Mouse (Mus musculus): ENCODE results near the gene Atxn7l3. TPM values are rescaled to one million over a fixed set of nuclear protein-coding genes. Genes with fewer than 3 reads are reported as not detected.

The Atxn7l3 gene
- polyA plus RNA-seq, 1 experiment from 2014 or later = 10.9 TPM

DNA sequence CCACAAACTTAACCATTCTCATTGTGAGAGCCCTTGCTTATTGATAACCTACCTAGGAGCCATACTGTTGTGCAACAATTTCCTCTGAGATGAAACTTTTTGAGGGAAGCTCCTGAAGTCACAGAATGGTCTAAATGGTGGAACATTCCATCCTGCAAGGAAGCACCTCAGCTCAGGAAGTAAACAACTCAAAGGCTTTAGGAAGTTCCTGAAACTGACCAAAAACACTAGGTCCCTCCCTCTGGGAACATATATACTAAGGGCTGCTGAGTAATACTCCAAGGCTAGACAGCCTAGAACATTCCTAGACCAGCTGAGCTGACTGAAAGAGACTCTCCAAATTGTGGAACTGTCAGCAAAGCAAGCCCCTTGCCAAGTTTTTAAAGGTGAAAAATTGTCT, 36.6 kb upstream of the Atxn7l3 start:
- no peak overlapping the region for H3K4me3 ChIP-seq
- H3K36me3 ChIP-seq = no peaks in the 10 kb centered on the region
- no peak overlapping the region for H3K4me2 ChIP-seq
- no peaks in the 10 kb centered on the region for H3K9me3 ChIP-seq (replicated peaks)
- peaks cover 7% of the 10 kb centered on the region for H3K4me1 ChIP-seq (replicated peaks)
- no peak overlapping the region for H3K27ac ChIP-seq (ENCODE audit: poor library complexity, severe bottlenecking)
- no peak overlapping the region for H3K9ac ChIP-seq
- ATAC-seq (ENCODE audit: insufficient number of reproducible peaks, low FRiP score) = no peak
- 0 out of 2 replicates have a peak, but pooled peaks cover 3% of the 10 kb centered on the region for H3K27me3 ChIP-seq (replicated peaks)

DNA sequence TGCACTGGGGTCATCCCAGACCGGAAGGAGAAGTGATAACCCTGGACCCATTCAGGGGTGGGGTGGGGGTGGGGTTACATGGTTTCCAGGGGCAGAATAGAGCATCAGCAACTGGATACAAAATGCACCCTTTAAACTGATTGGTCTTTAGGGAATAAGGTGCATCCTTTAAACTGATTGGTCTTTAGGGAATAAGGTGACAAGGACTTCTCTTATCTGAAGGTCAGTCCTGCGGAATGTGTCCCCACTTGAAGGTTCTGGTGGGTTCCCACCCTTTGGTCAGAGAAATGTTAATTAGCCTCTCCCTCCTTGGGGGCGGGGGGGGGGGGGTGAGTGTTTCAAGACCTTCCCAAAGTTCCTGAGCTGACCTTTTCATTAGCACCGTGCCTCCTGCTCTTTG, 35.4 kb upstream of the Atxn7l3 start:
- no peak overlapping the region for H3K4me2 ChIP-seq

DNA sequence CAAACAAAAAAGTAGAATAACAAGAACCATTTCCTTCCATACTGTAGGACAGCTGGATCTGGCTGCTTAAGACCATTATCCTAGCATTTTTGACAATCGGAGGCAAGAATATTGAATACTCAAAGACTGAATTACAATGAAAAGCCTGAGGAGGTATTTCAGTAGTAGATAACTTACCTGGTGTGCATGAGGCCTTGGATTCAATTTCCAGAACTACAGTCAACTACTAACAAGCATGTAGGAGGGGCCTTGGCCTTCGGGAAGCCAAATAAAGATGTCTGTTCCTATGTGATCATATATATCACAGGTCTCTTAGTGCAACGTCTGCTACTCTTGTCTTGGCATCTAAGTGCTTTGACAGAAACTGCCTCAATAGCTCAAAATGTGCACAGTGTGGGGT, 33.6 kb upstream of the Atxn7l3 start:
- Histone ChIP-seq H3K36me3 (no peaks in the 10 kb centered on the region), H3K4me1 (replicated peaks) (peaks cover 2% of the 10 kb centered on the region), H3K9me3 (replicated peaks) (no peaks in the 10 kb centered on the region), H3K27ac (ENCODE audit: poor library complexity, severe bottlenecking) (no peak overlapping the region), H3K9ac (no peak overlapping the region), H3K4me2 (no peak overlapping the region), H3K4me3 (no peak overlapping the region), H3K27me3 (replicated peaks) (0 out of 2 replicates have a peak, but pooled peaks cover 3% of the 10 kb centered on the region)
- ATAC-seq (ENCODE audit: insufficient number of reproducible peaks, low FRiP score) = no peak
- WGBS = 75% methylated on average over 3 of the region's 3 CpGs

More for the DNA sequence above, 35.4 kb upstream of the Atxn7l3 start:
- no peak overlapping the region for H3K4me3 ChIP-seq
- H3K36me3 ChIP-seq = no peaks in the 10 kb centered on the region
- no peaks in the 10 kb centered on the region for H3K9me3 ChIP-seq (replicated peaks)
- no peak overlapping the region for H3K9ac ChIP-seq
- H3K27me3 ChIP-seq (replicated peaks) = 0 out of 2 replicates have a peak, but pooled peaks cover 3% of the 10 kb centered on the region
- 27% methylated on average over 4 of the region's 4 CpGs for WGBS
- H3K4me1 ChIP-seq (replicated peaks) = peaks cover 7% of the 10 kb centered on the region
- H3K27ac ChIP-seq (ENCODE audit: poor library complexity, severe bottlenecking) = no peak overlapping the region
- ATAC-seq (ENCODE audit: insufficient number of reproducible peaks, low FRiP score) = no peak

DNA sequence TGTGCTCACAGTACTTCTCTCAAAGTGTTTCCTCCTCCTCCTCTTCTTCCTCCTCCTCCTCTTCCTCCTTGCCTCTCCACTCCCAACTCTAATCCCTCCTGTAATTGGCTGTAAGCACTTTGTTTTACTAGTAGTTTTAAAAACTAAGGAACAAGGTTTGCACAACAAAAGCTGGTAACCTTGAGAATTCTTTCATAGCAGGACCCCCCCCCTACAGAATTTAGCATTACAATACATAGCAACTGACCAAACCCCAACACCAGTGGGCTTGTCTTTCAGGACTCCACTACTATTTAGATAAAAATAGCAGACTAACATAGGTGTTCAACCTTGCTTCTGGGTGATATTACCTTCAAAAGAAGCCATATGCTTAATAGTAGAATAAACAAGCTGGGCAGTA, 33.1 kb upstream of the Atxn7l3 start:
- Histone ChIP-seq H3K9ac (no peak overlapping the region), H3K9me3 (replicated peaks) (no peaks in the 10 kb centered on the region), H3K27me3 (replicated peaks) (0 out of 2 replicates have a peak, but pooled peaks cover 3% of the 10 kb centered on the region), H3K27ac (ENCODE audit: poor library complexity, severe bottlenecking) (no peak overlapping the region), H3K4me1 (replicated peaks) (no peaks in the 10 kb centered on the region), H3K4me3 (no peak overlapping the region), H3K4me2 (no peak overlapping the region), H3K36me3 (no peaks in the 10 kb centered on the region)
- ATAC-seq (ENCODE audit: insufficient number of reproducible peaks, low FRiP score) = no peak

DNA sequence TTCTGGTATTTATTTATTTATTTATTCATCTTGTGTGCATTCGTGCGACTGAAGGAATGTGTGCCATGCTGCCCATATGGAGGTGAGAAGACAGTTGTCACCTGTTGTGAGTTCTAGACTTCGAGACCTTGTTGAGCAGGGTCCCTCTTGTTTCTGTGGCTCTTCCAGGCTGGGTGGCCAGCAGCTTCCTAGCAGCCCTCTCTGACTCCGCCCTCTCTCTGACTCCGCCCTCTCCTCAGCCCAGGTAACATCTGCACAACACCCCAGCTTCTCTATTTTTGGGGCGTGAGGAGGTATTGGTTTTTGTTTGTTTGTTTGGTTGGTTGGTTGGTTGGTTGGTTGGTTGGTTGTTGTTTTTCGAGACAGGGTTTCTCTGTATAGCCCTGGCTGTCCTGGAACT, 31.4 kb upstream of the Atxn7l3 start:
- Histone ChIP-seq H3K4me3 (no peak overlapping the region), H3K4me1 (replicated peaks) (no peaks in the 10 kb centered on the region), H3K27ac (ENCODE audit: poor library complexity, severe bottlenecking) (no peak overlapping the region), H3K36me3 (no peaks in the 10 kb centered on the region), H3K27me3 (replicated peaks) (peaks cover 3% of the 10 kb centered on the region; the same call in 1 of the 2 replicates), H3K4me2 (no peak overlapping the region), H3K9me3 (replicated peaks) (no peaks in the 10 kb centered on the region), H3K9ac (no peak overlapping the region)
- ATAC-seq (ENCODE audit: insufficient number of reproducible peaks, low FRiP score) = no peak
- WGBS = 72% methylated on average over 7 of the region's 7 CpGs

DNA sequence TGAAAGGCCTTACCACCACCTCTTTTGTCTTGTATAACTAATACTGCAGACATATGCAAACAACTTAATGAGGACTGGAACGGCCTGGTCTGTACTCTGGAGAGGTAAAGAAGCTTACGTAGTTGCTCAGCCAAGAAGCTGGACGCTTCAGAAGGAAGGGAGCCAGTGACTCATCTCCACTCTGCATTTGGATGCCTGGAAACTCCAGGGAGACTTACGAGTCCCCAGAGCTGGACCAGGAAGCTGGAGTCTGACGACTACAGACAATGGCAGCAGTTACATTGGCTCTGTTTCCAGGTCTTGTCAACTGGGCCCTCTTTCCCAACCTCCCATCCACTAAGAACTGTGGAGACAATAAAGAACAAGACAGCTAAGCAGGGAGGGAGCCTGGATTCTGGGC, 30.8 kb upstream of the Atxn7l3 start:
- Histone ChIP-seq H3K27me3 (replicated peaks) (peaks cover 3% of the 10 kb centered on the region; the same call in 1 of the 2 replicates), H3K4me2 (no peak overlapping the region), H3K27ac (ENCODE audit: poor library complexity, severe bottlenecking) (no peak overlapping the region), H3K9me3 (replicated peaks) (no peaks in the 10 kb centered on the region), H3K36me3 (no peaks in the 10 kb centered on the region), H3K4me1 (replicated peaks) (no peaks in the 10 kb centered on the region), H3K4me3 (no peak overlapping the region), H3K9ac (no peak overlapping the region)
- ATAC-seq (ENCODE audit: insufficient number of reproducible peaks, low FRiP score) = no peak
- 54% methylated on average over 5 of the region's 5 CpGs for WGBS

DNA sequence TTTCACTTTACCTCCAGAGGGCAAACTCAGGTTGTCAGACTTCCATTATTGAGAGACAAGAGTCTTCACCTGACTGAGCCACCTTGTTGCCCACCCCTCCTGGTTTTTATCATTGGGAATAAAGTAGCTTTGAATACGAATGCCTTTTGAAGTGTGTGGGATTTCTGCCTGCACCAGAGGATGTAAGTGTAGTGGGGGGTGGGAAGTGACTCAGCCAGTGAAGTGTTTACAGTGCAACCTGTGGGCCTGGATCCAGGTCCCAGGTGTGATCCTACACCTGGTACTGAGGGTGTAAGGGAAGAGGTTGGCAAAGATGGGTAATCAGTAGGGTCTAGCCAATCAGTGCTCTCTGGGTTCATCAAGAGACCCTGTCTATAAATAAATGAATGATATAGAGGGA, 27.1 kb upstream of the Atxn7l3 start:
- Histone ChIP-seq H3K9ac (no peak overlapping the region), H3K36me3 (no peaks in the 10 kb centered on the region), H3K27me3 (replicated peaks) (peaks cover 2% of the 10 kb centered on the region; the same call in 1 of the 2 replicates), H3K4me1 (replicated peaks) (0 out of 2 replicates have a peak, but pooled peaks cover 7% of the 10 kb centered on the region), H3K27ac (ENCODE audit: poor library complexity, severe bottlenecking) (no peak overlapping the region), H3K4me2 (no peak overlapping the region), H3K4me3 (no peak overlapping the region), H3K9me3 (replicated peaks) (no peaks in the 10 kb centered on the region)
- WGBS = 69% methylated on average over 1 of the region's 1 CpGs
- no peak for ATAC-seq (ENCODE audit: insufficient number of reproducible peaks, low FRiP score)

DNA sequence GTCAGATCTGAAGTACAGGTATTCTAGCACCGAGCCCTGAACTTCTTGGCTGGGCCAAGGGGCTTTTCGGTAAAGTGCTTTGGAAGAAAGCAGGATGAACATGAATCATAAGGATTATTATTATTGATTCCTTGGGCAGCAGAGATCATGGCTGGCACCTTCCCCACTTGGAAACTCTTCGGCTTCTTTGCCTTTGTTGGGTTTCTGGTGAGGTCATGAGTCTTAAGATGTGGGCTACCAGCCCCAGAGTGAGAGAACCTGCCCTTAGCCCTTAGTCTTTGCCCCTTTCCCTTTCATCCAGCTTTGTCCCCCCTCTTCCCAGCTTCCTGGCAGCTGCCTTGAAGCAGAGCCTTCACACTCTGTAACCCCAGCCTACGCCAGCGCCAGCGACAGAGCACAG, 25.5 kb upstream of the Atxn7l3 start:
- Histone ChIP-seq H3K9ac (no peak overlapping the region), H3K27ac (ENCODE audit: poor library complexity, severe bottlenecking) (no peak overlapping the region), H3K9me3 (replicated peaks) (no peaks in the 10 kb centered on the region), H3K4me2 (no peak overlapping the region), H3K4me1 (replicated peaks) (0 out of 2 replicates have a peak, but pooled peaks cover 7% of the 10 kb centered on the region), H3K27me3 (replicated peaks) (no peaks in the 10 kb centered on the region; the same call in 1 of the 2 replicates), H3K36me3 (no peaks in the 10 kb centered on the region), H3K4me3 (no peak overlapping the region)
- 69% methylated on average over 6 of the region's 6 CpGs for WGBS
- no peak for ATAC-seq (ENCODE audit: insufficient number of reproducible peaks, low FRiP score)

DNA sequence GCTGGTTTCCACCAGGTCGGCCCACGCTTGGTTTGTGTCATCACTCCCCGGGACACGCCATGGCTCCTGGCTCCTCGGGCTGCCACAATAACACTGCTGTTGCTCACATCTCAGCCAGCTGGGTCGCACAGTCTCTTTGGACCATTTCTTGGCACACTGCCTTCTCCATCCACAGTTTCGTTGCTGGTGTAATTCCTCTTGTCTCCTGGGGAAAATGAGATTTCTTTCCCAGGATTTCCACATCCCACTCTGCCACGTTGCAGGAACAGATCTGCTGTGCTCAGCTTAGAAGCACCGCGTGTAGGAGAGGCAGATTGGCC, 24.2 kb upstream of the Atxn7l3 start:
- peak overlapping the region; percentile 99 for H3K27ac ChIP-seq (ENCODE audit: poor library complexity, severe bottlenecking)
- no peak for ATAC-seq (ENCODE audit: insufficient number of reproducible peaks, low FRiP score)
- WGBS = 10% methylated on average over 10 of the region's 10 CpGs
- H3K9me3 ChIP-seq (replicated peaks) = no peaks in the 10 kb centered on the region
- no peaks in the 10 kb centered on the region; the same call in 1 of the 2 replicates for H3K36me3 ChIP-seq
- H3K27me3 ChIP-seq (replicated peaks) = no peaks in the 10 kb centered on the region; the same call in 1 of the 2 replicates
- peak overlapping the region; percentile 91 for H3K4me3 ChIP-seq
- peak overlapping the region; percentile 98 for H3K9ac ChIP-seq
- peak overlapping the region; percentile 89 for H3K4me2 ChIP-seq
- peaks cover 15% of the 10 kb centered on the region for H3K4me1 ChIP-seq (replicated peaks)

DNA sequence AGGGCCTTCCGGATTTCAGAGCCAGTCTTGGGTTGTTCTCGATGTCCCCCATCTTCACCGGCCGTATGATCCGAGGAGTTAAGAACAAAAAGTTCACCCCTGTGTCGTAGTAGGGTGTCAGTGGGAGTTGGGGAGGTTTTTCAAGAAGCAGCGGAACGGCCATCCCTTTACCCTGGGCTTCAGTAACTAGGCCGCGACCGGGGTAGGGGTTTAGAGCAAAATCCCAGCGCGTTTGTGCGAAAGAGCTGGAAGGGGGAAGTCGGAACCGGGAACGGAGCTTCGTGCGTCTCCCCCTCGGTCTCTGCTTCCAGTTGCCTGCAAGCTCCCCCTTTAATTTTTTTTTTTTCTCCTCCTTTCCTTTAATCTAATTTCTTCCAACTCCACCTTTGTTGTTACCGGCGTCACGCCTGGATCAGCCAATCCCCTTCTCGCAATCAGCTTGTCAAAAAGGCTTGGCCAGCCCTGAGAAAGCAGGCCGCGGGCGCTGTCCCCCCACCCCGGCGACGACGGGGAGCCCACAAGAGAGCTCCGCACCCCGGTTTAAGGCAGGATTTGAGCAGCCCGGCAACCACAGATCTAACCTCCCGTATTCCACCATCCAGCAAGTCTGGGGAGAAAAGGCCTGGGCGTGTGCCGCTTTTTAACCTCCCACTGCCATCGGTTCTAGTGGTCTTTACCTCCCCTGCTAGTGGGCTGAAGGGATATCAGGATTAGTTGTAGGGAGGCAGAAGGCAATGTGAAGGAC, 23.7 kb upstream of the Atxn7l3 start:
- peak overlapping the region; percentile 89 for H3K4me2 ChIP-seq
- peaks cover 4% of the 10 kb centered on the region for H3K36me3 ChIP-seq
- H3K9me3 ChIP-seq (replicated peaks) = no peaks in the 10 kb centered on the region
- 0 out of 2 replicates have a peak, but pooled peaks have one; percentile 19 for ATAC-seq (ENCODE audit: insufficient number of reproducible peaks, low FRiP score)
- H3K27ac ChIP-seq (ENCODE audit: poor library complexity, severe bottlenecking) = peak overlapping the region; percentile 99
- H3K27me3 ChIP-seq (replicated peaks) = no peaks in the 10 kb centered on the region; the same call in 1 of the 2 replicates
- H3K4me3 ChIP-seq = peak overlapping the region; percentile 91
- H3K9ac ChIP-seq = peak overlapping the region; percentile 98
- under 1% methylated on average over 38 of the region's 38 CpGs for WGBS
- peaks cover 20% of the 10 kb centered on the region for H3K4me1 ChIP-seq (replicated peaks)

DNA sequence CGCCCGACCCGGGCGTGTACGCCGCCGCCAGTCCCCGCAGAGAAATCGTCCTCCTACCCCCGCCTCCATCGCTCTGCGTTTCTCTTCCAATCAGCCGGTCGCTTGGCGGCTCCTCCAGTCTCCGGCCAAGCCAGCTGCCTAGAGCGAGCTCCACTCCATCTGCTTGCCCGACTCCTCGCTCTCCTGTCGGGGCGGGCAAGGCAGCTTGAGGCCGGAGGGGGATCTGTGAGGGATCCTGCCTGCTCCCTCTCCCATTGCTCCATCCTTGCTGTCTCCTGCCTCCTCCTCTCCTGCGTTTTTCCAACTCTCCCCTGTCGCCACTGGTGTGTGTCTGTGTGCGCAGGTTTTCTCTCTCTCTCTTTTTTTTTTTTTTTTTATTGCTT, 23.0 kb upstream of the Atxn7l3 start, which contains the start of gene Ubtf:
Ubtf (minus strand) TSS at position 333 of the 383 bp plus-strand sequence.
- H3K4me3 ChIP-seq = peak within 1 kb of the TSS; percentile 91
- under 1% methylated on average over 25 of the region's 25 CpGs for WGBS
- no peaks in the 10 kb centered on the region; the same call in 1 of the 2 replicates for H3K27me3 ChIP-seq (replicated peaks)
- ATAC-seq (ENCODE audit: insufficient number of reproducible peaks, low FRiP score) = peak; percentile 6; the same call in 1 of the 2 replicates
- peaks cover 11% of the 10 kb centered on the region for H3K36me3 ChIP-seq
- no peaks in the 10 kb centered on the region for H3K9me3 ChIP-seq (replicated peaks)
- H3K4me2 ChIP-seq = peak within 1 kb of the TSS; percentile 89
- H3K27ac ChIP-seq (ENCODE audit: poor library complexity, severe bottlenecking) = peak within 1 kb of the TSS; percentile 99
- peaks cover 21% of the 10 kb centered on the region for H3K4me1 ChIP-seq (replicated peaks)
- H3K9ac ChIP-seq = peak within 1 kb of the TSS; percentile 98
